Mouse (Mus musculus) hindbrain, embryonic 14.5 days (tissue): ENCODE measurements around the gene Foxl1. TPM values are rescaled to one million over a fixed set of nuclear protein-coding genes. Genes with fewer than 3 reads are reported as not detected.

ENCODE experiments used
- ATAC-seq: fragments of 200-750 bp; cut with Nextera tagmentation; 2 replicates; pipeline ENCODE4 v1.8.0; 2017; ENCODE audit warnings: moderate number of reproducible peaks, mild to moderate bottlenecking, moderate TSS enrichment, moderate library complexity; ENCODE audit not compliant: low FRiP score
- DNase-seq: peaks from one replicate; pipeline ENCODE4 v3.0.0-alpha.2; 2015; ENCODE audit warnings: low spot score
- H3K27ac ChIP-seq: fragments of 300-500 bp; sonication (generic); 2 replicates; pipeline ENCODE4 v1.5.1; 2014; ENCODE audit warnings: mild to moderate bottlenecking, moderate library complexity
- H3K27me3 ChIP-seq: fragments of 300-500 bp; sonication (generic); 2 replicates; pipeline ENCODE4 v1.6.1; 2014; ENCODE audit warnings: mild to moderate bottlenecking, low read length, mixed read lengths; ENCODE audit not compliant: control insufficient read depth, insufficient read depth
- H3K36me3 ChIP-seq: fragments of 300-500 bp; sonication (generic); replicated peaks from 2 replicates; pipeline ENCODE4 v1.6.1; 2014; ENCODE audit not compliant: control insufficient read depth, insufficient read depth
- H3K4me1 ChIP-seq: fragments of 300-500 bp; sonication (generic); replicated peaks from 2 replicates; pipeline ENCODE4 v1.6.1; 2014; ENCODE audit warnings: antibody characterized with exemption, low read length, mixed read lengths; ENCODE audit not compliant: control insufficient read depth, insufficient read depth
- H3K4me2 ChIP-seq: fragments of 300-500 bp; sonication (generic); replicated peaks from 2 replicates; pipeline ENCODE4 v1.6.1; 2014; ENCODE audit warnings: mild to moderate bottlenecking, moderate library complexity
- H3K4me3 ChIP-seq: fragments of 300-500 bp; sonication (generic); replicated peaks from 2 replicates; pipeline ENCODE4 v1.5.1; 2014; ENCODE audit warnings: mild to moderate bottlenecking, low read length
- H3K9ac ChIP-seq: fragments of 300-500 bp; sonication (generic); 2 replicates; pipeline ENCODE4 v1.6.1; 2014
- H3K9me3 ChIP-seq: fragments of 300-500 bp; sonication (generic); 2 replicates; pipeline ENCODE4 v1.6.1; 2016; ENCODE audit warnings: low read length; ENCODE audit not compliant: control insufficient read depth
- WGBS: fragments of 180-500 bp; shearing (Covaris S2); extraction: QIAGEN DNeasy Blood & Tissue Kit; methylation state at CpG from one replicate; pipeline ENCODE4 v1.1.7; 2014; 5-methylcytosine and 5-hydroxymethylcytosine counted together
- microRNA-seq: library from miRNA; unstranded; fragments of <30 nt; microRNA quantifications from one replicate; pipeline ENCODE4, GENCODE M21; 2016
- polyA plus RNA-seq: library from polyadenylated mRNA; unstranded; fragments of >200 nt; fragmentation: Nextera tagmentation; extraction: Ambion mirVana; gene quantifications from 2 replicates; pipeline ENCODE4 v1.2.1, GENCODE M21; 2014

Foxl1 gene
- polyA plus RNA-seq, 1 experiment from 2014 or later = 0.25 TPM

DNA sequence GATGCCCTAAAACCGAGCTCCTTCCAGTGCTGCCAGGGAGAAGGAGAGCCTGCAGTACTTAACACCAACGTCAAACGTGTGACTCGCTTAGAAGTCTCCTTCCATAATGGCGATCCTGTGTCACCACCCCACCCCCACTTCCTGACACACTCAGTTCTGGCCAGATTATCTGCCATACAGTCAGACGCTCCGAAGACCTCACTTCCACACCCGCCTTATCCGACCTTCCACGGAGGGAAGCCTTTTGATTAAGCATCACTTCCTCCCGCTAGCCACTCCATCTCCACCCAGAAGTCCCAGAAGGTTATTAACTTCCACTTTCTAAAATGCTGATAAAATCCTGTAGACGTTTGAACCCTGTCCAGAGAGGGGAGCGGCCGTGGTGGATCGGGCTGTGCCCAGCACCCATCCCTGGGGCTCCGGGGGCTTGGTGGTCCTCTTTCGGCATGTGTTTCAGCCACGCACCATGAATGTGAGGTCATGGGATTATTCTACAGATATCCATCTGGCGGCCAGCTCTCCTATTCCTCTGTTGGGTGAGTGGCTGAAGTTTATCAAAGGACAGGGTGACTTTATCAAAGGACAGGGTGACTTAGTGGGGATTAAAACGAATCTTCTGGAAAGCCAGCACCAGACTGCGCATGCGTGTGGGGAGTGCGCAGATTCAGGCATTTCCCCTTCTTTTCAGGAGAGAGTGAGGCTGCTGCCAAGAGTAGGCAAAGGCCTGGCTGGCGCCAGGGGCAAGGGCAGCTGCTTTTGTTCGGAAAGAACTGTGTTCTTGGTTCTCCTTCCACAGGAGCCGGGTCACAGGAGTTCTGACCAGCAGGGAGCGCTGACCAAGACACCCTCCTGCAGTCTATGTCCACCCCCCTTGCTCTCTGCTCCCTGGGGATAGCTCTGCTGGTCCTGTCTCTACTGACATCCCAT, 43.1 kb downstream of the Foxl1 start:
- no peak overlapping the region for H3K27ac ChIP-seq
- WGBS = 78% methylated on average over 27 of the region's 27 CpGs

DNA sequence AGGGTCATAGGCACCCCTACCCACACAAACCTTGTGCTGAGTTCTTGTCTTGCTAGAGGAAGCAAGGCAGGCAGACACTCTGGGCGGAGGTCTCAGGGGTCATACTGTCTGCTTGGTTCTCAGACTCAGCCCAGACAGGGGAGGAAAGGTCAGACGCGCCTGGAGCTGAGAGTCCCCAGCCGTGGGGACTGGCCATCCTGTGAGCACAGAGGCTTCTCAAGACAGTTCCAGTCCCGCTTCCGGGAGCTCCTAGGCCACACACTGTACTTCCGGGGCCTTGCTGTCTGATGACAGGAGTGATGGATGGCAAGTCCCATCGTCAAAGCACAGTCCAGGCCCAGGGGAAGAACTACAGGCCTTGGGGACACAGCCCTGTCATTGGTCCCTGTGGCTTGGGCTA, 44.8 kb downstream of the Foxl1 start:
- ATAC-seq (no peak), DNase-seq (no peak)
- Histone ChIP-seq H3K36me3 (no peaks in the 10 kb centered on the region), H3K9ac (no peak overlapping the region), H3K4me1 (0 out of 2 replicates have a peak, but pooled peaks cover 5% of the 10 kb centered on the region), H3K27ac (no peak overlapping the region), H3K4me3 (no peak overlapping the region), H3K27me3 (no peaks in the 10 kb centered on the region), H3K9me3 (no peaks in the 10 kb centered on the region), H3K4me2 (no peak overlapping the region)
- 77% methylated on average over 8 of the region's 8 CpGs for WGBS

More for the DNA sequence above, 43.1 kb downstream of the Foxl1 start:
- no peaks in the 10 kb centered on the region for H3K36me3 ChIP-seq
- H3K4me2 ChIP-seq = no peak overlapping the region
- no peaks in the 10 kb centered on the region for H3K9me3 ChIP-seq
- H3K9ac ChIP-seq = no peak overlapping the region
- H3K4me3 ChIP-seq = no peak overlapping the region
- H3K27me3 ChIP-seq = no peaks in the 10 kb centered on the region
- DNase-seq (no peak), ATAC-seq (no peak)
- 0 out of 2 replicates have a peak, but pooled peaks cover 5% of the 10 kb centered on the region for H3K4me1 ChIP-seq

- 75% methylated on average over 10 of the region's 10 CpGs for WGBS
- no peak for DNase-seq
These were observed 46.4 kb downstream of the Foxl1 start for GRCm38 (mm10) chr8:121174178-121174577.

DNA sequence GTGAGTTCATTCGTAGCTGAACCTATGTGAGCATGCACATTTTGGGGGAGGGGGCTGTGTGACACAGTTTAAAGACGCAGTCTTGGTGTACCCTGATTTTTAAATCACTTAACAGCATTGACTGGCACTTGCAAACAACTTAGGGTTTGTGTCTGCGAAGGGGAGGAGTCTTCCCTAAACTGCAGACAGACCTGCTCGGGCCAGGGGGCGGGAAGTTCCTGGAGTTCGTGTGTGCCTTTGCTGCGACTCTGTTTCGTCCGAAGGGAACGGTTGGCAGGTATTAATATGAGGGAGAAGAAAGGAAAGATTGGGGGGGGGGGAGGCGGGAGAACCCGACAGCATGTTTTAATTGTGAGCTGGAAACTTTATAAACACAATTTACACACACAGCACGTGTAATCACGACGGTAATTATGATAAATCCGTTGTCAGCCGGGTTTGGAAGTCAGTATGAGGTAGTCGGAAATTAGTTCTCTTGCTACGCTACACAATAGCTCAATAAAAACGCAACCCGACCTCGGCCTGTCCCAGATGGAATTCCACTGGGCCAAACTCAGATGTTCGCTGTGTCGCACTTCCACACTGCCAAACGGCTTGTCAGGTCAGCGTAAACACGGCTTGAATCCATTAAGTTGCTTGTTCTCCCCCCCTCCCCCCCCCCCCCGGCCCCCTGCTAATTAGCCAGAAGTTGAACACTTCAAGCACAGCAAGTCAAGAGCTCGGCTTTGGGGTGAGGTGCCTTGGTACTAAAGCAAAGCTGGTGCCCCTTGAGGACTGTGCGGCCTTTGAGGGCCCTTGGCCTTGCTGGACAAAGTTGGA, 47.2 kb downstream of the Foxl1 start:
- 50% methylated on average over 29 of the region's 30 CpGs for WGBS
- Histone ChIP-seq H3K4me3 (no peak overlapping the region), H3K36me3 (no peaks in the 10 kb centered on the region), H3K27ac (no peak overlapping the region), H3K9me3 (no peaks in the 10 kb centered on the region), H3K9ac (no peak overlapping the region), H3K27me3 (no peaks in the 10 kb centered on the region), H3K4me2 (no peak overlapping the region), H3K4me1 (0 out of 2 replicates have a peak, but pooled peaks cover 5% of the 10 kb centered on the region)
- DNase-seq (no peak), ATAC-seq (no peak)

More at GRCm38 (mm10) chr8:121174178-121174577, 46.4 kb downstream of the Foxl1 start:
- Histone ChIP-seq H3K9me3 (no peaks in the 10 kb centered on the region), H3K36me3 (no peaks in the 10 kb centered on the region), H3K27ac (no peak overlapping the region), H3K4me2 (no peak overlapping the region), H3K4me1 (0 out of 2 replicates have a peak, but pooled peaks cover 5% of the 10 kb centered on the region), H3K27me3 (no peaks in the 10 kb centered on the region), H3K9ac (no peak overlapping the region), H3K4me3 (no peak overlapping the region)
- no peak for ATAC-seq

DNA sequence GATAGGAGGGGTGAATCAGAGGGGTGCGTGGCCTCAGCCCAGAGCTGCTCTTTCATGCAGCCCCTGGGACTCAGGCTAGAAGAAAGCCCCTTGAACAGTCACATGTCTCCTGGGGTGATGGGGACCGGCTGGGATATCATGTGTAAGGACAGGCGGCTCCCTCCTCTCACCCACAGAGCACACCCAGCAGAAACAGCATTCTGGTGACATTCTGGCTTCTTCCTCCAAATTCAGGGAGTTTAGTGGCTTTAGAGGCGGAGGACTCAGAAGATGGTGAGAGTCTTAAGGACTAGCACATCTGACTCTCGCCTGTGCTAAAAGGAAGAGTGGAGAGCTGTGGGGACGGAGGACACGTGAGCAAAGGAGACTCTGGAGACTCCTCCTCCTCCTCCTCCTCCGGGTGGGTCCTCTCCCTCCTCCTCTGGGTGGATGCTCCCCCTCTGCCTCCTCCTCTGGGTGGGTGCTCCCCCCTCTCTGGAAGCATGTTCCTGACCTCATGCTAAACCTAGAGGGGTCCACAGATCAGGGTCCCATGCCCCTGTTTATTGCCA, 47.9 kb downstream of the Foxl1 start:
- H3K9ac ChIP-seq = no peak overlapping the region
- no peaks in the 10 kb centered on the region for H3K9me3 ChIP-seq
- 74% methylated on average over 8 of the region's 8 CpGs for WGBS
- no peak overlapping the region for H3K27ac ChIP-seq
- H3K4me2 ChIP-seq = no peak overlapping the region
- peaks cover 4% of the 10 kb centered on the region; the same call in 1 of the 2 replicates for H3K4me1 ChIP-seq
- no peak for DNase-seq
- H3K27me3 ChIP-seq = no peaks in the 10 kb centered on the region
- no peaks in the 10 kb centered on the region for H3K36me3 ChIP-seq
- no peak overlapping the region for H3K4me3 ChIP-seq
- ATAC-seq = no peak

DNA sequence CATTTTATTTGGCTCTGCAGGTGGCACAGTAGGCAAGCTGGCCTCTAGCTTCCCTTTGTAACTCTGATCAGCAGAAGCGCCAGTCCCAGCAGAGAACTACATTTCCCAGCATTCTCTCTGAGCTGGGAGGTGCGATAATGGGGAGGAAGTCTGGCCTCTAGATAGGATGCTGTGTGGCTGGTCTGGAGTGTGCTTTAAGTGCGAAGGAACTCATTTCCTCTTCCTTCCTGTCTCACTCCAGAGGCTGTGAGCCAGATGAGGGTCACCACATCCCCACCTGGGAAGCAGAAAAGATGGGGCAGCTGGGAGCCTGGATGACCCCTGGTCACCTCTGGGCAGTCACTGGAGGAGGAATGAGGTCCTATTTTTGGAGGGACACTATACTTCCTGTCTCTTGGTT, 48.6 kb downstream of the Foxl1 start:
- Histone ChIP-seq H3K9ac (no peak overlapping the region), H3K4me1 (peaks cover 10% of the 10 kb centered on the region), H3K27ac (no peak overlapping the region), H3K9me3 (no peaks in the 10 kb centered on the region), H3K36me3 (no peaks in the 10 kb centered on the region), H3K4me2 (no peak overlapping the region), H3K27me3 (no peaks in the 10 kb centered on the region), H3K4me3 (no peak overlapping the region)
- WGBS = 33% methylated on average over 3 of the region's 3 CpGs
- ATAC-seq (0 out of 2 replicates have a peak, but pooled peaks have one; percentile 39), DNase-seq (peak; percentile 49)

Small RNA genes lying within 50 kb of the gene (microRNA-seq; reads per million reads assigned to microRNA genes)
- not detected for gene Gm27530

Other genes with a start within 250 kb of the Foxl1 start
- gene Foxf1, start 43.6 kb upstream of the Foxl1 start, polyA plus RNA-seq = 1.1 and 1.7 TPM in 2 replicates
- gene Mthfsd, start 19.5 kb upstream of the Foxl1 start, polyA plus RNA-seq = 34.6 and 45.6 TPM in 2 replicates
- gene Foxc2, start 11.8 kb upstream of the Foxl1 start, polyA plus RNA-seq = 2.9 and 3.1 TPM in 2 replicates